ENCODE assay signal across 1 mouse cellular context in genomic region chr11:46090951-46091667, GRCm38 (mm10).
TF ChIP-seq lines count a peak whose summit lies in the region.

No protein-coding gene starts in this region.

TF ChIP-seq in CH12.LX, 34 proteins besides CTCF, POLR2A, EP300 and RAD21 (continued from another document):
- TF ChIP-seq POLR2AphosphoS2 (IDR thresholded peaks at IDR 0.05; ENCODE audit: low read depth, low read length), result no peak
- no peak for TF ChIP-seq NELFE (IDR thresholded peaks at IDR 0.05; ENCODE audit: low read depth, low read length)
- no peak for TF ChIP-seq SIN3A (IDR thresholded peaks at IDR 0.05; ENCODE audit: low read length)
- TF ChIP-seq ELF1 (IDR thresholded peaks at IDR 0.05; ENCODE audit: low read depth, low read length), result no peak
- no peak for TF ChIP-seq KAT2A (IDR thresholded peaks at IDR 0.05; ENCODE audit: insufficient replicate concordance, low read length)
- no peak for TF ChIP-seq BHLHE40 (IDR thresholded peaks at IDR 0.05; ENCODE audit: low read depth, low read length)
- 0 out of 2 replicates have a peak, but pooled peaks have one; percentile 28 for TF ChIP-seq IRF4 (IDR thresholded peaks at IDR 0.05; ENCODE audit: low read depth, low read length)
- TF ChIP-seq CHD1 (IDR thresholded peaks at IDR 0.05; ENCODE audit: low read depth, low read length), result no peak
- TF ChIP-seq ZNF384 (IDR thresholded peaks at IDR 0.05; ENCODE audit: low read depth, low read length), result no peak
- TF ChIP-seq MYC (IDR thresholded peaks at IDR 0.05; ENCODE audit: low read depth, low read length), result no peak
- TF ChIP-seq USF1 (IDR thresholded peaks at IDR 0.05; ENCODE audit: low read depth, low read length), result no peak
- no peak for TF ChIP-seq UBTF (IDR thresholded peaks at IDR 0.05; ENCODE audit: low read depth, low read length)
- peak; percentile 28; the same call in 1 of the 2 replicates for TF ChIP-seq CHD2 (IDR thresholded peaks at IDR 0.05; ENCODE audit: low read length)
- no peak for TF ChIP-seq MAX (IDR thresholded peaks at IDR 0.05; ENCODE audit: low read length)
